Mouse (Mus musculus) megakaryocyte, embryonic 14.5 days (primary cell): ENCODE results near the gene Rab3c.

Experiments used
- FLI1 ChIP-seq: IDR thresholded peaks from 2 replicates; pipeline ENCODE4 v1.6.1; 2012; ENCODE audit warnings: low read length, inconsistent platforms, mixed read lengths
- GATA1 ChIP-seq: IDR thresholded peaks from 3 replicates; pipeline ENCODE4 v1.6.1; 2012; ENCODE audit warnings: mixed read lengths, low read length, inconsistent platforms, borderline replicate concordance

GRCm38 (mm10) chr13:110237209-110237935, 43.4 kb downstream of the Rab3c start:
- TF ChIP-seq GATA1 = no peak
- TF ChIP-seq FLI1 = no peak
